Mouse (Mus musculus): ENCODE data around the gene Ms4a15.

- TF ChIP-seq CTCF (IDR thresholded peaks at IDR 0.05; ENCODE audit: control insufficient read depth, insufficient read depth, insufficient read length): peak; percentile 29
- no peak for TF ChIP-seq FOSL1 (IDR thresholded peaks at IDR 0.05; ENCODE audit: insufficient read depth, low read length, poor library complexity, severe bottlenecking)
- TF ChIP-seq USF1 (IDR thresholded peaks at IDR 0.05; ENCODE audit: low read depth): no peak
- TF ChIP-seq MAX (IDR thresholded peaks at IDR 0.05): no peak
- no peak for TF ChIP-seq CEBPB (IDR thresholded peaks at IDR 0.05; ENCODE audit: low read depth)
- no peak for TF ChIP-seq MYOG (IDR thresholded peaks at IDR 0.05; ENCODE audit: control insufficient read depth, extremely low read depth, insufficient read length)
Observed at GRCm38 (mm10) chr19:10979184-10980168, 13.6 kb downstream of the Ms4a15 start.
